Mouse (Mus musculus): ENCODE results near the gene Uqcc3. TPM values are rescaled to one million over a fixed set of nuclear protein-coding genes. Genes with fewer than 3 reads are reported as not detected.

Gene Uqcc3
- polyA plus RNA-seq, 1 experiment from 2014 or later: 62.7 TPM

GRCm38 (mm10) chr19:8864265-8864664 is 16.5 kb downstream of the Uqcc3 start:
- no peak overlapping the region for H3K4me2 ChIP-seq (replicated peaks)
- no peaks in the 10 kb centered on the region for H3K27me3 ChIP-seq (replicated peaks)
- WGBS: 85% methylated on average over 6 of the region's 6 CpGs
- no peaks in the 10 kb centered on the region for H3K36me3 ChIP-seq
- H3K9me3 ChIP-seq: no peaks in the 10 kb centered on the region
- no peak overlapping the region for H3K4me3 ChIP-seq (replicated peaks)
- no peak overlapping the region for H3K27ac ChIP-seq
- no peak overlapping the region for H3K9ac ChIP-seq
- ATAC-seq: no peak
- no peaks in the 10 kb centered on the region for H3K4me1 ChIP-seq (replicated peaks)

- Histone ChIP-seq H3K4me2 (replicated peaks) (no peak overlapping the region), H3K9ac (no peak overlapping the region), H3K9me3 (no peaks in the 10 kb centered on the region), H3K36me3 (no peaks in the 10 kb centered on the region), H3K4me3 (replicated peaks) (no peak overlapping the region), H3K4me1 (replicated peaks) (no peaks in the 10 kb centered on the region), H3K27me3 (replicated peaks) (no peaks in the 10 kb centered on the region), H3K27ac (no peak overlapping the region)
- ATAC-seq: no peak
- WGBS: 28% methylated on average over 1 of the region's 1 CpGs
These were observed 21.7 kb downstream of the Uqcc3 start for GRCm38 (mm10) chr19:8859018-8859417.

- H3K4me3 ChIP-seq (replicated peaks): no peak overlapping the region
- 40% methylated on average over 4 of the region's 4 CpGs for WGBS
- ATAC-seq: peak; percentile 67; the same call in 1 of the 2 replicates
These were observed 23.0 kb downstream of the Uqcc3 start for GRCm38 (mm10) chr19:8857689-8858088.

GRCm38 (mm10) chr19:8853117-8853516 is 27.6 kb downstream of the Uqcc3 start:
- H3K9me3 ChIP-seq: no peaks in the 10 kb centered on the region
- H3K36me3 ChIP-seq: no peaks in the 10 kb centered on the region
- H3K9ac ChIP-seq: no peak overlapping the region
- H3K4me2 ChIP-seq (replicated peaks): no peak overlapping the region
- H3K27ac ChIP-seq: no peak overlapping the region
- H3K4me3 ChIP-seq (replicated peaks): no peak overlapping the region
- WGBS: 83% methylated on average over 3 of the region's 3 CpGs
- ATAC-seq: no peak
- H3K27me3 ChIP-seq (replicated peaks): no peaks in the 10 kb centered on the region
- H3K4me1 ChIP-seq (replicated peaks): peaks cover 13% of the 10 kb centered on the region; the same call in 1 of the 2 replicates

More at GRCm38 (mm10) chr19:8857689-8858088, 23.0 kb downstream of the Uqcc3 start:
- H3K27ac ChIP-seq: no peak overlapping the region
- no peak overlapping the region for H3K4me2 ChIP-seq (replicated peaks)
- no peaks in the 10 kb centered on the region for H3K9me3 ChIP-seq
- H3K4me1 ChIP-seq (replicated peaks): no peaks in the 10 kb centered on the region
- H3K9ac ChIP-seq: no peak overlapping the region
- no peaks in the 10 kb centered on the region for H3K27me3 ChIP-seq (replicated peaks)
- no peaks in the 10 kb centered on the region for H3K36me3 ChIP-seq

GRCm38 (mm10) chr19:8852236-8852928 is 28.3 kb downstream of the Uqcc3 start:
- Histone ChIP-seq H3K27me3 (replicated peaks) (no peaks in the 10 kb centered on the region), H3K27ac (no peak overlapping the region), H3K4me1 (replicated peaks) (peaks cover 13% of the 10 kb centered on the region; the same call in 1 of the 2 replicates), H3K9ac (no peak overlapping the region), H3K36me3 (no peaks in the 10 kb centered on the region), H3K9me3 (no peaks in the 10 kb centered on the region), H3K4me3 (replicated peaks) (no peak overlapping the region), H3K4me2 (replicated peaks) (no peak overlapping the region)
- ATAC-seq: no peak
- WGBS: 51% methylated on average over 10 of the region's 10 CpGs

- peaks cover under 1% of the 10 kb centered on the region; the same call in 1 of the 2 replicates for H3K36me3 ChIP-seq
- H3K4me2 ChIP-seq (replicated peaks): no peak overlapping the region
- ATAC-seq: no peak
- H3K27ac ChIP-seq: no peak overlapping the region
- H3K4me3 ChIP-seq (replicated peaks): no peak overlapping the region
- peaks cover 13% of the 10 kb centered on the region; the same call in 1 of the 2 replicates for H3K4me1 ChIP-seq (replicated peaks)
- H3K9ac ChIP-seq: no peak overlapping the region
- H3K27me3 ChIP-seq (replicated peaks): no peaks in the 10 kb centered on the region
- H3K9me3 ChIP-seq: no peaks in the 10 kb centered on the region
- WGBS: 44% methylated on average over 7 of the region's 7 CpGs
These were observed 29.1 kb downstream of the Uqcc3 start for GRCm38 (mm10) chr19:8851639-8852038.

GRCm38 (mm10) chr19:8850402-8850901 is 30.3 kb downstream of the Uqcc3 start, which contains the start of gene Lrrn4cl:
Gene Lrrn4cl (plus strand): TSS chr19:8850768.
- Histone ChIP-seq H3K4me2 (replicated peaks) (peak within 1 kb of the TSS; percentile 22; the same call in 1 of the 2 replicates), H3K9me3 (no peaks in the 10 kb centered on the region), H3K36me3 (peaks cover 8% of the 10 kb centered on the region; the same call in 1 of the 2 replicates), H3K27ac (0 out of 2 replicates have a peak within 1 kb of the TSS, but pooled peaks have one; percentile 28), H3K27me3 (replicated peaks) (no peaks in the 10 kb centered on the region), H3K4me1 (replicated peaks) (peaks cover 13% of the 10 kb centered on the region; the same call in 1 of the 2 replicates), H3K9ac (no peak within 1 kb of the TSS), H3K4me3 (replicated peaks) (no peak within 1 kb of the TSS)
- peak; percentile 89 for ATAC-seq
- 20% methylated on average over 7 of the region's 7 CpGs for WGBS

GRCm38 (mm10) chr19:8848356-8848755 is 32.4 kb downstream of the Uqcc3 start:
- Histone ChIP-seq H3K27me3 (replicated peaks) (no peaks in the 10 kb centered on the region), H3K27ac (no peak overlapping the region), H3K9me3 (no peaks in the 10 kb centered on the region), H3K4me2 (replicated peaks) (no peak overlapping the region), H3K36me3 (peaks cover 8% of the 10 kb centered on the region; the same call in 1 of the 2 replicates), H3K4me3 (replicated peaks) (no peak overlapping the region), H3K4me1 (replicated peaks) (peaks cover 13% of the 10 kb centered on the region; the same call in 1 of the 2 replicates), H3K9ac (no peak overlapping the region)
- WGBS: 63% methylated on average over 5 of the region's 5 CpGs
- no peak for ATAC-seq

- Histone ChIP-seq H3K36me3 (peaks cover 8% of the 10 kb centered on the region; the same call in 1 of the 2 replicates), H3K9ac (no peak overlapping the region), H3K4me3 (replicated peaks) (no peak overlapping the region), H3K27ac (no peak overlapping the region), H3K4me2 (replicated peaks) (no peak overlapping the region), H3K4me1 (replicated peaks) (peaks cover 3% of the 10 kb centered on the region; the same call in 1 of the 2 replicates), H3K9me3 (no peaks in the 10 kb centered on the region), H3K27me3 (replicated peaks) (no peaks in the 10 kb centered on the region)
- ATAC-seq: no peak
- 63% methylated on average over 5 of the region's 5 CpGs for WGBS
These were observed 36.2 kb downstream of the Uqcc3 start for GRCm38 (mm10) chr19:8844371-8845129.

- no peaks in the 10 kb centered on the region for H3K27me3 ChIP-seq (replicated peaks)
- WGBS: 83% methylated on average over 6 of the region's 6 CpGs
- H3K4me1 ChIP-seq (replicated peaks): peaks cover 8% of the 10 kb centered on the region
- no peaks in the 10 kb centered on the region for H3K9me3 ChIP-seq
- no peak overlapping the region for H3K4me3 ChIP-seq (replicated peaks)
- peaks cover 8% of the 10 kb centered on the region; the same call in 1 of the 2 replicates for H3K36me3 ChIP-seq
- no peak for ATAC-seq
- no peak overlapping the region for H3K4me2 ChIP-seq (replicated peaks)
- H3K27ac ChIP-seq: no peak overlapping the region
- H3K9ac ChIP-seq: 0 out of 2 replicates have a peak overlapping the region, but pooled peaks have one; percentile 1
These were observed 37.8 kb downstream of the Uqcc3 start for GRCm38 (mm10) chr19:8842961-8843360.

- ATAC-seq: no peak
- Histone ChIP-seq H3K9me3 (no peaks in the 10 kb centered on the region), H3K4me3 (replicated peaks) (peak overlapping the region; percentile 50), H3K36me3 (peaks cover 3% of the 10 kb centered on the region; the same call in 1 of the 2 replicates), H3K4me1 (replicated peaks) (peaks cover 12% of the 10 kb centered on the region), H3K27ac (no peak overlapping the region), H3K4me2 (replicated peaks) (peak overlapping the region; percentile 88), H3K9ac (peak overlapping the region; percentile 62), H3K27me3 (replicated peaks) (no peaks in the 10 kb centered on the region)
- 90% methylated on average over 7 of the region's 7 CpGs for WGBS
These were observed 39.7 kb downstream of the Uqcc3 start for GRCm38 (mm10) chr19:8841012-8841411.

Data from intestine, embryonic 15.5 days (tissue).